Mouse (Mus musculus) kidney, embryonic 14.5 days (tissue): ENCODE measurements at regions not wholly inside any gene's neighbourhood (a gene's known extent, or its start where the extent isn't known, plus 50 kb on each side); places are given as distances from the start of the nearest gene placed in this dataset.

Source experiments
- ATAC-seq: fragments of 200-750 bp; cut with Nextera tagmentation; 2 replicates; pipeline ENCODE4 v1.8.0; 2017; ENCODE audit warnings: moderate number of reproducible peaks, mild to moderate bottlenecking, moderate TSS enrichment, moderate library complexity; ENCODE audit not compliant: low FRiP score, low TSS enrichment
- H3K27ac ChIP-seq: fragments of 300-500 bp; sonication (generic); 2 replicates; pipeline ENCODE4 v1.5.1; 2014; ENCODE audit warnings: low read depth, mild to moderate bottlenecking, low read length, moderate library complexity, mixed read lengths
- H3K27me3 ChIP-seq: fragments of 300-500 bp; sonication (generic); 2 replicates; pipeline ENCODE4 v1.6.1; 2014; ENCODE audit warnings: mild to moderate bottlenecking, low read length; ENCODE audit not compliant: control insufficient read depth, insufficient read depth
- H3K36me3 ChIP-seq: fragments of 300-500 bp; sonication (generic); 2 replicates; pipeline ENCODE4 v1.6.1; 2014; ENCODE audit warnings: low read length, mixed read lengths; ENCODE audit not compliant: control insufficient read depth, insufficient read depth
- H3K4me1 ChIP-seq: fragments of 300-500 bp; sonication (generic); 2 replicates; pipeline ENCODE4 v1.6.1; 2014; ENCODE audit warnings: low read length, mixed read lengths; ENCODE audit not compliant: control insufficient read depth, insufficient read depth
- H3K4me2 ChIP-seq: fragments of 300-500 bp; sonication (generic); replicated peaks from 2 replicates; pipeline ENCODE4 v1.6.1; 2014; ENCODE audit warnings: low read depth, mild to moderate bottlenecking, low read length
- H3K4me3 ChIP-seq: fragments of 300-500 bp; sonication (generic); 2 replicates; pipeline ENCODE4 v1.5.1; 2014; ENCODE audit warnings: mild to moderate bottlenecking, low read length
- H3K9ac ChIP-seq: fragments of 300-500 bp; sonication (generic); 2 replicates; pipeline ENCODE4 v1.6.1; 2014; ENCODE audit warnings: low read depth, mild to moderate bottlenecking, low read length, moderate library complexity
- H3K9me3 ChIP-seq: fragments of 300-500 bp; sonication (generic); 2 replicates; pipeline ENCODE4 v1.6.1; 2016; ENCODE audit warnings: low read length; ENCODE audit not compliant: control insufficient read depth
- WGBS: fragments of 180-500 bp; shearing (Covaris S2); extraction: QIAGEN DNeasy Blood & Tissue Kit; methylation state at CpG from one replicate; pipeline ENCODE4 v1.1.7; 2014; 5-methylcytosine and 5-hydroxymethylcytosine counted together

DNA sequence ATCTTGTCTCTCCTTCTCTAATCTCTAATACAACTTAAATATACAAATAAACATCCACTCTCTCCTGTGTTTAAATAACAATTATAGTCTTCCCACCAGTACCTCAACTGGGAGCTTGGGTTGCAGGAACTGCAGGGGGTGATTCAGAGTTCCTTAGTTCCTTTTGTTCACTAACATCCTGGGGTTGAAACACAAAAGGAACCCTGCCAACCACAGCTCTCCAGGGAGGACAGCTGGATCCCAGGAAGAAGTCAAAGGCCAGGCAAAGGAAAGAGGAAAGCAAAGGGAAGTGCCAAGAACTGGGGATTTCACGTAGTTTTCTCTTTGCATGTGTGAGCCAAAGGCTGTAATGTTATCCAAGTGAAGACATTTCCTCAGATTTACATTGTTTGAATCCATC, 296.1 kb downstream of the Cbln4 start:
- Histone ChIP-seq H3K4me2 (no peak overlapping the region), H3K9ac (no peak overlapping the region), H3K9me3 (no peaks in the 10 kb centered on the region), H3K27me3 (no peaks in the 10 kb centered on the region), H3K4me3 (no peak overlapping the region), H3K27ac (no peak overlapping the region), H3K36me3 (no peaks in the 10 kb centered on the region), H3K4me1 (peaks cover 4% of the 10 kb centered on the region; the same call in 1 of the 2 replicates)
- 55% methylated on average over 1 of the region's 1 CpGs for WGBS
- no peak for ATAC-seq

- Histone ChIP-seq H3K9me3 (no peaks in the 10 kb centered on the region), H3K4me3 (no peak overlapping the region), H3K4me1 (peaks cover 4% of the 10 kb centered on the region; the same call in 1 of the 2 replicates), H3K27ac (no peak overlapping the region), H3K4me2 (no peak overlapping the region), H3K9ac (no peak overlapping the region), H3K27me3 (no peaks in the 10 kb centered on the region), H3K36me3 (no peaks in the 10 kb centered on the region)
- ATAC-seq = no peak
- WGBS = 11% methylated on average over 2 of the region's 2 CpGs
Measured at GRCm38 (mm10) chr2:171743111-171743510, 300.2 kb downstream of the Cbln4 start.

GRCm38 (mm10) chr2:171742706-171743105, 300.6 kb downstream of the Cbln4 start:
- H3K27ac ChIP-seq = no peak overlapping the region

DNA sequence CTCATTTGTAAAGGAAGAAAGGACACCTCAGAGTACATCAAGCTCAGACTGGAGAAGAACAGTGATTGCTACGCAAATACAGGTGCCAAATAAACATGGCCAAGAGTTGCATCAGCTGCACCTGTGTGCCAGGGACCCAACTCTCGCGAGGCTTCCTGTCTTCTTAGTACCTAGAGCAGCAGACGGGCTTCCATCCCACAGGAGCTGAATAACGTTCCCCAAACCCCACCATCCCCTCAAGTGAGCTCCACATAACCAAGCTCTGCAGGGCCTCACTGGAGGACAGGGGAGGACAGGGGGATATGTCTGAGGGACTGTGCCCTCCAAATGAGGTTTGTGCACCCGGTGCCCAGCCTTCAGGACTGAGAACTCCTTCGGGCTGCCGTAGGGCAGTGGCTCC, 305.5 kb downstream of the Cbln4 start:
- peaks cover 2% of the 10 kb centered on the region; the same call in 1 of the 2 replicates for H3K4me1 ChIP-seq

More at GRCm38 (mm10) chr2:171742706-171743105, 300.6 kb downstream of the Cbln4 start:
- WGBS = 48% methylated on average over 11 of the region's 11 CpGs
- Histone ChIP-seq H3K4me3 (no peak overlapping the region), H3K9me3 (no peaks in the 10 kb centered on the region), H3K27me3 (no peaks in the 10 kb centered on the region), H3K9ac (no peak overlapping the region), H3K4me2 (no peak overlapping the region), H3K36me3 (no peaks in the 10 kb centered on the region), H3K4me1 (peaks cover 4% of the 10 kb centered on the region; the same call in 1 of the 2 replicates)
- no peak for ATAC-seq

DNA sequence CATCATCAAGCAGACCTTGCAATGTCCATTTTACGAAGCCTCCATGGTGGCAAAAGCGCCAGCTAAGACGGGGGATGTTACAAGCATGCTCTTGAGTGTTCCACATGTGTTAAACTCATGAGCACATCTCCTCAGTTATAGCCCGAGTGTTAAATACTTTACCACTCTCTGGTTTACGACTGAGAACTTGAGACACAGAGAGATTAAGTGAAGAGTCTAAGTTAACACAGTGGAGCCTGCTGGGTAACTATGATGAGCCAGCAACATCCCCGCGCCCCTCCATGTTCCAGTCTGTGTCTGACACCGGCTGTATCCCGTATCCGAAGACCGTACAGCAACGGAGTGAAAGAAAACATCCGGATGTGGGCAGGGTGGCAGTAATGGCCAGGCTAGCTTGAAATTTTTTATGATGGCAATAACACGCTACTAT, 308.2 kb downstream of the Cbln4 start:
- Histone ChIP-seq H3K4me3 (no peak overlapping the region), H3K4me1 (no peaks in the 10 kb centered on the region), H3K9ac (no peak overlapping the region), H3K36me3 (no peaks in the 10 kb centered on the region), H3K27me3 (no peaks in the 10 kb centered on the region), H3K27ac (no peak overlapping the region), H3K9me3 (no peaks in the 10 kb centered on the region), H3K4me2 (peak overlapping the region; percentile 24)
- WGBS = 13% methylated on average over 14 of the region's 14 CpGs
- ATAC-seq = peak; percentile 88

More for the DNA sequence above, 305.5 kb downstream of the Cbln4 start:
- Histone ChIP-seq H3K36me3 (no peaks in the 10 kb centered on the region), H3K4me3 (no peak overlapping the region), H3K9me3 (no peaks in the 10 kb centered on the region), H3K9ac (no peak overlapping the region), H3K4me2 (no peak overlapping the region), H3K27ac (no peak overlapping the region), H3K27me3 (no peaks in the 10 kb centered on the region)
- ATAC-seq = no peak
- WGBS = 93% methylated on average over 8 of the region's 8 CpGs

DNA sequence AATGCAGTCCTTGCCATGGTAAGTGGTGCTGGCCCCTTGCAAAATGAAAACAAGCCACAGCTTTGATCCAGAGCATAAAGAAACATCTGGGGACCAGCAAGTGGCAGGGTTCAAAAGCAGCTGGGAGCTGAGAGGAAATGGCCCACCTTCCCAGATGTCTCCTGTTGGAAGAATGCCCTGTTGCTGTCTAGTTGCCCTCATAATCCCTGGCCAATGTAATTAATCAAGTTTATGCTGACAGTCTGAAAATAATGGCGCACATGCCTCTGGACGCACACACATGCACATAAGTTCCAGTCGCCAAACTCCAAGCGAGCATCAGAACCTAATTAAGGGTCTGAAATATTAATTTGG, 308.7 kb downstream of the Cbln4 start:
- Histone ChIP-seq H3K9me3 (no peaks in the 10 kb centered on the region), H3K9ac (no peak overlapping the region), H3K36me3 (no peaks in the 10 kb centered on the region), H3K27me3 (no peaks in the 10 kb centered on the region), H3K27ac (no peak overlapping the region), H3K4me3 (no peak overlapping the region), H3K4me1 (no peaks in the 10 kb centered on the region), H3K4me2 (peak overlapping the region; percentile 24; the same call in 1 of the 2 replicates)
- ATAC-seq = peak; percentile 40; the same call in 1 of the 2 replicates
- WGBS = 22% methylated on average over 4 of the region's 4 CpGs

GRCm38 (mm10) chr2:171733965-171734633, 309.2 kb downstream of the Cbln4 start:
- no peak overlapping the region for H3K4me2 ChIP-seq
- ATAC-seq = no peak
- no peaks in the 10 kb centered on the region for H3K9me3 ChIP-seq
- H3K27me3 ChIP-seq = no peaks in the 10 kb centered on the region
- no peak overlapping the region for H3K9ac ChIP-seq
- H3K4me3 ChIP-seq = no peak overlapping the region
- no peak overlapping the region for H3K27ac ChIP-seq
- WGBS = 51% methylated on average over 14 of the region's 14 CpGs
- no peaks in the 10 kb centered on the region for H3K36me3 ChIP-seq
- no peaks in the 10 kb centered on the region for H3K4me1 ChIP-seq

- Histone ChIP-seq H3K27me3 (no peaks in the 10 kb centered on the region), H3K9ac (no peak overlapping the region), H3K4me1 (no peaks in the 10 kb centered on the region), H3K4me3 (no peak overlapping the region), H3K4me2 (no peak overlapping the region), H3K27ac (no peak overlapping the region), H3K9me3 (no peaks in the 10 kb centered on the region), H3K36me3 (no peaks in the 10 kb centered on the region)
- ATAC-seq = no peak
- WGBS = 86% methylated on average over 5 of the region's 5 CpGs
Measured at GRCm38 (mm10) chr2:171719269-171719668, 324.0 kb downstream of the Cbln4 start.

- H3K4me1 ChIP-seq = no peaks in the 10 kb centered on the region
- H3K4me2 ChIP-seq = no peak overlapping the region
- ATAC-seq = no peak
- no peak overlapping the region for H3K4me3 ChIP-seq
- no peaks in the 10 kb centered on the region for H3K27me3 ChIP-seq
- H3K27ac ChIP-seq = no peak overlapping the region
- no peaks in the 10 kb centered on the region for H3K36me3 ChIP-seq
- H3K9ac ChIP-seq = no peak overlapping the region
- 89% methylated on average over 5 of the region's 5 CpGs for WGBS
- no peaks in the 10 kb centered on the region for H3K9me3 ChIP-seq
Measured at GRCm38 (mm10) chr2:171718855-171719254, 324.4 kb downstream of the Cbln4 start.
